Mouse (Mus musculus) thymus, postnatal 0 days (tissue): ENCODE results near the gene Ttc29. TPM values are rescaled to one million over a fixed set of nuclear protein-coding genes. Genes with fewer than 3 reads are reported as not detected.

Experiments used
- DNase-seq: peaks from one replicate; pipeline ENCODE4 v3.0.0-alpha.2; 2015; ENCODE audit warnings: low spot score
- polyA plus RNA-seq: library from polyadenylated mRNA; unstranded; fragments of >200 nt; fragmentation: Nextera tagmentation; extraction: Ambion mirVana; gene quantifications from 2 replicates; pipeline ENCODE4 v1.2.1, GENCODE M21; 2015

The Ttc29 gene
- 0.18 and 0.23 TPM in 2 replicates for polyA plus RNA-seq

GRCm38 (mm10) chr8:78213074-78213473 lies at the start of gene Ttc29:
Ttc29 (plus strand) TSS chr8:78213297.
- DNase-seq, result no peak

- DNase-seq, result no peak
Measured at GRCm38 (mm10) chr8:78171351-78171750, 41.7 kb upstream of the Ttc29 start.

- DNase-seq, result no peak
Measured at GRCm38 (mm10) chr8:78182654-78183053, 30.4 kb upstream of the Ttc29 start.

- DNase-seq, result no peak
Measured at GRCm38 (mm10) chr8:78183414-78183813, 29.7 kb upstream of the Ttc29 start.

GRCm38 (mm10) chr8:78187087-78187486 lies 26.0 kb upstream of the Ttc29 start:
- no peak for DNase-seq

- no peak for DNase-seq
Measured at GRCm38 (mm10) chr8:78204229-78204628, 8.9 kb upstream of the Ttc29 start.

- DNase-seq, result no peak
Measured at GRCm38 (mm10) chr8:78210424-78210823, 2.7 kb upstream of the Ttc29 start.

GRCm38 (mm10) chr8:78214645-78215044 lies 1.5 kb downstream of the Ttc29 start:
- DNase-seq, result no peak

- DNase-seq, result no peak
Measured at GRCm38 (mm10) chr8:78226087-78226486, 13.0 kb downstream of the Ttc29 start.

GRCm38 (mm10) chr8:78230721-78231120 lies 17.6 kb downstream of the Ttc29 start:
- no peak for DNase-seq

- DNase-seq, result no peak
Measured at GRCm38 (mm10) chr8:78232870-78233707, 20.0 kb downstream of the Ttc29 start.

- no peak for DNase-seq
Measured at GRCm38 (mm10) chr8:78233708-78234201, 20.7 kb downstream of the Ttc29 start.

GRCm38 (mm10) chr8:78237972-78238675 lies 25.0 kb downstream of the Ttc29 start:
- no peak for DNase-seq

- DNase-seq, result no peak
Measured at GRCm38 (mm10) chr8:78251115-78251514, 38.0 kb downstream of the Ttc29 start.

- no peak for DNase-seq
Measured at GRCm38 (mm10) chr8:78254374-78254773, 41.3 kb downstream of the Ttc29 start.

GRCm38 (mm10) chr8:78255011-78255410 lies 41.9 kb downstream of the Ttc29 start:
- no peak for DNase-seq

- DNase-seq, result no peak
Measured at GRCm38 (mm10) chr8:78265506-78265905, 52.4 kb downstream of the Ttc29 start.

GRCm38 (mm10) chr8:78266231-78266630 lies 53.1 kb downstream of the Ttc29 start:
- DNase-seq, result no peak

- DNase-seq, result no peak
Measured at GRCm38 (mm10) chr8:78267894-78268411, 54.9 kb downstream of the Ttc29 start.

- DNase-seq, result no peak
Measured at GRCm38 (mm10) chr8:78269281-78269680, 56.2 kb downstream of the Ttc29 start.

GRCm38 (mm10) chr8:78271391-78271790 lies 58.3 kb downstream of the Ttc29 start:
- no peak for DNase-seq

GRCm38 (mm10) chr8:78276120-78276519 lies 63.0 kb downstream of the Ttc29 start:
- DNase-seq, result no peak
